Mouse (Mus musculus): ENCODE results near the gene Huwe1.

DNA sequence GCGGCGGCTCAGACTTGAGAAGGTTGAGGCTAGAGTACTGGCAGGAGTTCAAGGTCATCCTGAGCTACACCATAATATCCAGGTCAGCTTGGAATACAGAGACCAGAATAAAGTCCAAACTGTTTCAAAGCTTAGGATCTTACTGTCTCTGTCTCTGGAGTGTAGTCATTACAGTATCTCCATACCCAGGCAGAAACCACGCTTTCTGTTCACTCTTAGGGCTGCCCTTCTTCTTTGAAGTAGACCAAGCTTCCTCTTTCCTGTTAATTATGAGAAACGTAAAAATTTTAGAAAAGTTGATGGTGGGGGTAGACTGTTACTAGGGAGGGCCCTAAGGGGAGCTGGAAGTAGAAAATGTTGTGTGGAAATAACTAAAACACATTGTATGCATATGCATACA is 17.7 kb upstream of the Huwe1 start:
- TF ChIP-seq CTCF (IDR thresholded peaks at IDR 0.05; ENCODE audit: low read depth): no peak
- no peak for TF ChIP-seq EP300 (optimal IDR thresholded peaks at IDR 0.05)
